Mouse (Mus musculus) Patski (cell line): ENCODE measurements around the gene Prepl. TPM values are rescaled to one million over a fixed set of nuclear protein-coding genes. Genes with fewer than 3 reads are reported as not detected.

ENCODE experiments used
- ATAC-seq: fragments of 100-300 bp; one replicate; pipeline ENCODE4 v1.8.0; 2021
- CTCF ChIA-PET: fragments of 350-600 bp; sonication (Branson Sonifier 250); formaldehyde crosslinking; loops from one replicate; lab custom pipeline; 2022; ENCODE audit warnings: inconsistent platforms; lab: Charles Lee
- POLR2A ChIA-PET: fragments of 350-600 bp; sonication (Branson Sonifier 250); formaldehyde crosslinking; loops from one replicate; lab custom pipeline; 2022; ENCODE audit warnings: antibody characterized with exemption, inconsistent platforms; lab: Charles Lee
- DNase-seq: peaks from one replicate; pipeline ENCODE4 v3.0.0-alpha.2; 2011; ENCODE audit warnings: low read depth, low spot score
- H3K27me3 ChIP-seq: fragments of 371-371 bp; one replicate; pipeline ENCODE4 v1.5.1; 2021
- CTCF ChIP-seq: fragments of 100-300 bp; IDR thresholded peaks from one replicate; pipeline ENCODE4 v1.5.1; 2021
- in situ Hi-C: fragments of 300-500 bp; cut with MboI; formaldehyde crosslinking; loops from 3 replicates; pipeline ENCODE4 v1.11.1; 2018; ENCODE audit warnings: low pct_unique_long_range_greater_than_20kb, mixed read lengths
- polyA plus RNA-seq: library from polyadenylated mRNA; unstranded; gene quantifications from one replicate; pipeline ENCODE4 v1.2.3, GENCODE M21; 2021

Prepl gene
- polyA plus RNA-seq, 1 experiment from 2014 or later = 75.8 TPM

DNA sequence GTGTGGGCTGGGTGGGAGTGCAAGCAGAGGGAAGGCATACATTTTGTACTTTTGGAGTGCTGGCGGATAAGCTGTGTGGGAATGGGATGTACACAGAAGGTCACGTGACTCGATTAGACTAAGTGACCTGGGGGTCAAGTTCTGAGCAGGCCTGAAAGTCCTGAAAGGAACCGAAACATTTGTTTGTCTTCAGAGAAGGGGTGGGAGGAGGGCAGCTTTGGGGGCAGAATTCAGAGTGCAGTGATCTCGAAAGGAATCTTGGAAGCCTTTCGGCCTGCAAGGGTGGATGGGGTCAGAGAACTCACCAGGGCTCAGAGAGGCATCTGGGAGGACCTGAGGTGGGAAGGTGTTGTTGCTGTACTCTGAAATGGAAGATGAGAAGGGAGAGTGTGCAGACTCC is 47.6 kb downstream of the Prepl start:
- no peak for DNase-seq
- in situ Hi-C loops = no loop called here
- CTCF ChIA-PET = no interaction called here
- no peak for ATAC-seq
- no peak for TF ChIP-seq CTCF
- POLR2A ChIA-PET = interaction anchor here (0.6 kb wide), 1 partner anchor 15 kb away, joined by 3 read pairs; no protein-coding TSS in a partner anchor
- no peaks in the 10 kb centered on the region for H3K27me3 ChIP-seq

DNA sequence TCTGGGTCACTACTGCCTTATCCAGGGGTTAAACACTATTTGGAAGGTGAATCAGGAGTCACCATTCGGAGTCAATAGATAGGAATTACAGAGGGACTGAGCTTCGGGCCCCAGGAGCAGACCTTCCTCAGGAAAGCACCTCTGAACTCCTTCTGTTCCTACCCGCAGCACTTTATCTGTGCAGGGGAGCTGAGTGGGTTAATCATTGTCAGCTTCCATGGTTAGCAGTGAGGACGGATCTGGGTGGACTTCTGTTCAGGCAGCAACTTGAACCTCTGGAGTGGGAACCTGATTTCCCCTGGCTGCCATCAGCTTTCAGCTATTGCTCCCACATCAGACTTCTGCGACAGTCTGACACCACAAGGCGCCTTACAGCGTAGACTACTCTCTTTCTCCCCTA is 49.1 kb downstream of the Prepl start:
- DNase-seq (no peak), ATAC-seq (no peak)
- ChIA-PET CTCF (interaction anchor here (0.7 kb wide), 1 partner anchor 17 kb away, joined by 4 read pairs; no protein-coding TSS in a partner anchor), POLR2A (no interaction called here)
- in situ Hi-C loops = no loop called here
- TF ChIP-seq CTCF = no peak
- no peaks in the 10 kb centered on the region for H3K27me3 ChIP-seq

- TF ChIP-seq CTCF = no peak
- ATAC-seq (no peak), DNase-seq (no peak)
- CTCF ChIA-PET = no interaction called here
- H3K27me3 ChIP-seq = no peaks in the 10 kb centered on the region
- in situ Hi-C loops = no loop called here
- POLR2A ChIA-PET = no interaction called here
Measured at GRCm38 (mm10) chr17:85038761-85039160, 51.3 kb downstream of the Prepl start.

GRCm38 (mm10) chr17:85038311-85038710 is 51.7 kb downstream of the Prepl start:
- ATAC-seq = no peak
- in situ Hi-C loops = no loop called here
- CTCF ChIA-PET = no interaction called here
- no peak for DNase-seq
- POLR2A ChIA-PET = no interaction called here
- TF ChIP-seq CTCF = no peak
- H3K27me3 ChIP-seq = no peaks in the 10 kb centered on the region

DNA sequence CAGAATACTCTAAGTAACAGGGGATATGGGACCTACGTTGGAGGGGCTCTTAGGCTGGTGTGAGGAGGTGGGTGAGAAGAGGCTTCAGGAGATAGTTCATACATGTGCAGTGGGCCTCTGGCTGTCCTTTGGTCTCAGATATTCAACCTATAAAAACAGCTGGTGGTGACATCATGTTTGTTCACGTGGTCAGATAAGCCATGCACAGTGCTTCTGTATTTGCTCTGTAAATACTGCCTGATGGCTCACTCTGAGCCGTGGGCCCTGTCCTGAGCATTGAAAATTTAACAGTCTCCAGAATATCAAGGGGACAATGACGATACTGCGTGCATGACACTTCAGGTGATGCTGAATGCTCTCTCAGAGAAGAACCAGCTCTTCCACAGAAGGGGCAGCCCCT is 52.2 kb downstream of the Prepl start:
- ChIA-PET POLR2A (no interaction called here), CTCF (no interaction called here)
- in situ Hi-C loops = no loop called here
- no peak for DNase-seq
- no peaks in the 10 kb centered on the region for H3K27me3 ChIP-seq
- TF ChIP-seq CTCF = no peak
- no peak for ATAC-seq

DNA sequence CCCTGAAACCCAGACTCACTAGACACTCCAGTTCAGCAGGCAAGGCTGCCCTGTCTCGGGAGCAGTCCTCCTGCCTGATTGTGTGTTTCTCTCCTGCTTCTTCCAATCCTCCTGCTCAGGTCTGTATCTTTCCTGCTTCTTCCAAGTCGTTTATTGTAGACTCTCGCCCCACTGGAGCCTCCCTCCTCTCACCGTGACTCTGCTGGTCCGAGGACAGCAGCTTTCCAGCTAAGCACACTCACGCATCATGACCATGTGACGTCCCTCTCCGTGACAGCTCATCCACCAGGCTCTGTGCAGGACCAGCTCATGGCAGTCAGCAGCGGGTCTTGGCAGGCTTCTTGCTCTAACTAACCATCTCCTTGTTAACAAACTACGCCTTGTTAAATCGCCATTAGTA is 56.0 kb downstream of the Prepl start:
- POLR2A ChIA-PET = interaction anchor here (0.7 kb wide), 1 partner anchor 280 kb away, joined by 5 read pairs; no protein-coding TSS in a partner anchor
- no peak for ATAC-seq
- no peak for DNase-seq

DNA sequence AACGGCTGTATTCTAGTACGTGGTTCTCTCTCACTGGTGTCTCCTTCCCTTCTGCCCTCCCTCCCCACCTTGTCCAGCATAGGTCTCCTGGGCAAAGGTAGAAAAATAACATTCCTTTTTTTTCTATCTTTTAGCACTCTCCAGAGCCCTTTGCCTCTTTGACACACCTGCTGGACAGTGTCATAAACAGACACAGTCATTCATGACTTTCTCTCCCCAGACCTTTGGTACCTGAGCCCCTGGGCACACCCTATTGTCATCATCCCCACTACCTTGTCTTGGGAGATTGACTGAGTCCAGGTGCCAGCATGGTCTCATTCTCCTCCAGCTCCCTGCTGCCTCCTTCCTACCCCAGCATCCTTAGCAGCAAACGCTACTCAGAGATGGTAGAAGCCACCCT is 57.0 kb downstream of the Prepl start:
- ATAC-seq (no peak), DNase-seq (no peak)
- ChIA-PET POLR2A (no interaction called here), CTCF (no interaction called here)
- in situ Hi-C loops = no loop called here
- TF ChIP-seq CTCF = no peak
- no peaks in the 10 kb centered on the region for H3K27me3 ChIP-seq

More for the DNA sequence above, 56.0 kb downstream of the Prepl start:
- H3K27me3 ChIP-seq = no peaks in the 10 kb centered on the region
- in situ Hi-C loops = no loop called here
- no peak for TF ChIP-seq CTCF
- CTCF ChIA-PET = no interaction called here

GRCm38 (mm10) chr17:85030651-85031050 is 59.4 kb downstream of the Prepl start:
- no peak for ATAC-seq
- in situ Hi-C loops = no loop called here
- no peak for DNase-seq
- TF ChIP-seq CTCF = no peak
- no peaks in the 10 kb centered on the region for H3K27me3 ChIP-seq
- ChIA-PET POLR2A (interaction anchor here (0.6 kb wide), 1 partner anchor 205 kb away, joined by 4 read pairs; no protein-coding TSS in a partner anchor), CTCF (no interaction called here)

- ChIA-PET CTCF (no interaction called here), POLR2A (no interaction called here)
- H3K27me3 ChIP-seq = no peaks in the 10 kb centered on the region
- no peak for DNase-seq
- no peak for ATAC-seq
- in situ Hi-C loops = loop anchor here (10.0 kb wide), 2 partner anchors 56 to 154 kb away; no protein-coding TSS in a partner anchor
- no peak for TF ChIP-seq CTCF
Measured at GRCm38 (mm10) chr17:85028797-85029196, 61.2 kb downstream of the Prepl start.

DNA sequence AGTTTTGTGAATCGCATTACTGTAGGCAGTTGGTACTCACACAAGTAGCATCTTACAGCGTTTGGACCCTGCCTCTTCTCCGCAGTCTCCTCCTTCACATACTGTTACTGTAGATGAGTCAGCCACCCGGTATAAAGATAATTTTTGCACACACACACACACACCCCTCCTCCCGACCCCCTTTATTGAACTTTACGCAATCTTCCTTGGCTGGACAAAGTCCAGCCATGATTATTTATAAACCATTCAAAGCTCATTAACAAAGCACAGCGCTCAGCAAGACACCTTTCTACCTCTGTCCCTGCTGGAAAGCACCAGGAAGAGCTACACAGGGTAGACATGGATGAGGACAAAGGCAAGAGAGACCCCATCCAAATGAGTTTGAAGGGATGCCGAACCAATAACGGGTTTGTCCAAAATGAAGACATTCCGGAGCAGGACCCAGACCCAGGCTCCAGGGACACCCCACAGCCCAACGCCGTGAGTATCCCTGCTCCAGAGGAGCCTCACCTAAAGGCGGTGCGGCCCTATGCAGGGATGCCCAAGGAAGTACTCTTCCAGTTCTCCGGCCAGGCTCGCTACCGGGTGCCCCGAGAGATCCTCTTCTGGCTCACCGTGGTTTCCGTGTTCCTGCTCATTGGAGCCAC is 61.8 kb downstream of the Prepl start, which contains the start of gene Slc3a1:
Gene Slc3a1 (plus strand): TSS at position 284 of the 647 bp plus-strand sequence.
- DNase-seq (no peak), ATAC-seq (no peak)
- no peak for TF ChIP-seq CTCF
- no peaks in the 10 kb centered on the region for H3K27me3 ChIP-seq
- CTCF ChIA-PET = no interaction called here
- in situ Hi-C loops = loop anchor here (10.0 kb wide), 2 partner anchors 57 to 153 kb away; no protein-coding TSS in a partner anchor
- POLR2A ChIA-PET = interaction anchor here (0.6 kb wide), 1 partner anchor 61 kb away, joined by 4 read pairs; no protein-coding TSS in a partner anchor

DNA sequence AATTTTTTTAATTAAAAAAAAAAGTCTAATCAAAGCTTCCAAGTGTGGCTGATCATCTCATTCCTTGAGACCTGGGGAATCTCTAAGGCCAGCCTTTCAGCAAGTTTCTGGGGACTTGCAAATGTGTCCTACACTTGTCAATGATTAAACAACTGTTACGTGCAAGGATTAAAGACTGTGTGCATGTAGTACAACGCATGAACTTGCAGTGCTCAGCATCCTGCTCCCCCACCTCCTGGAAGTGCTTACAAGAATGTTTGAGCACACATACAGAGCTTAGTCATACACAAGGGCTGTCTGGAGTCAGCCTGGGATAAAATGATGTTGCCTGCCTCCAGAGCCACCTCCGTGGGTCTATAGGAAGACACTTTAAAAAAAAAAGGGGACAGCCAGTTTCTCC is 62.8 kb downstream of the Prepl start:
- POLR2A ChIA-PET = interaction anchor here (0.6 kb wide), 1 partner anchor 62 kb away, joined by 4 read pairs; no protein-coding TSS in a partner anchor
- ATAC-seq = peak; percentile 55

More for the DNA sequence above, 62.8 kb downstream of the Prepl start:
- no peak for DNase-seq
- in situ Hi-C loops = loop anchor here (10.0 kb wide), 2 partner anchors 58 to 152 kb away; no protein-coding TSS in a partner anchor
- TF ChIP-seq CTCF = no peak
- CTCF ChIA-PET = no interaction called here
- no peaks in the 10 kb centered on the region for H3K27me3 ChIP-seq
